Mouse (Mus musculus) olfactory bulb, adult 2 months (tissue): ENCODE measurements around the gene Grk5.

ENCODE experiments used
- CTCF ChIP-seq: fragments of 200-500 bp; IDR thresholded peaks from 2 replicates; pipeline ENCODE4 v1.5.1; 2012; ENCODE audit warnings: low read depth, mild to moderate bottlenecking, low read length, moderate library complexity; ENCODE audit not compliant: insufficient read depth
- POLR2A ChIP-seq: fragments of 200-500 bp; IDR thresholded peaks from 2 replicates; pipeline ENCODE4 v1.6.1; 2012; ENCODE audit warnings: mild to moderate bottlenecking, low read depth, low read length, moderate library complexity; ENCODE audit not compliant: insufficient read depth

GRCm38 (mm10) chr19:61087781-61088180 lies 198.2 kb downstream of the Grk5 start:
- no peak for TF ChIP-seq CTCF
- TF ChIP-seq POLR2A, result no peak
